ENCODE assay signal across 8 mouse cellular contexts in the genomic region with DNA sequence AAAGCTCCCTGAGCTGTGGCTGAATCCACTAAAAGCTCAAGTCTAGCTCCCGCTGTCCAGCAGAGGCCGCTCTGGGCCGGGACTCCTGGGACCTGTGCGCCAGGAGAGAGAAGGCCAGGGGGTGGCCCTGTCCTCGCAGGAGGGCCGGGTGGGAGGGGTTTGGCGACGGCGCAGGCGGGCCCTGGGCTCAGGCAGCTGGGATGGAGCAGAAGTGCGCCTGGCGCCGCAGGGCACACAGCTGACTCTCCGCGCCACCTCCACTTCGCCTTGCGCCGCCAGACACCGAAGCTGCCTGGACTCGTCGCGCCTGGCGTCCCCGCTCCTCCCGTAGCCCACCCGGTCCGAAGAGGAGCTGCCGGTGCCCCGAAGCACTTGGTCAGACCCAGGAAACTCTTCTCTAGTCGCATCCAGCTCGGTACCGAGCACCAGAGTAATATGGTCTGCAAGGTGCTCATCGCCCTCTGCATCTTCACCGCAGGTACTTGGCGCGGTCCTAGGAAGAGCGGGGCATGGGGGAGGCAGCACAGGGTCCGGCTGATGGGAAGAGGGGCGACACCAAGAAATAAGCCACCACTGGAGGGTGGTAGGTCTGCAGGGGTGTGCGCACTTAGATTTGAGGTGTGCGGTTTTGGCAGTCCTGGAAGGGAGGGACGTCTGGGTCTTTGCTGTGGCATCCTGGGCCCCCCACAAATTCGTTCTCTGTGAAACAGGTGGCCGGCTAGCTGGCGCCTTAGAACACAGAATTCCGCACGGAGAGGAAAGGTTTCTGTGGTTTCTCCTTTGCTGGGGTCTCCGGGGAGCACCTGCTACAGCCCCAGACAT. TPM values are rescaled to one million over a fixed set of nuclear protein-coding genes. Genes with fewer than 3 reads are reported as not detected.
DNase-seq lines count a peak whose midpoint lies in the region; ATAC-seq and TF ChIP-seq lines count a peak whose summit lies in the region.

Gene Parm1 (plus strand): TSS at position 136 of the 822 bp plus-strand sequence.

- peaks cover 3% of the 10 kb centered on the region; the same call in 1 of the 2 replicates for H3K27me3 ChIP-seq in hindbrain, embryonic 16.5 days (replicated peaks; ENCODE audit: control insufficient read depth, insufficient read depth, low read length)

- WGBS in hindbrain, embryonic 16.5 days: 1% methylated on average over 47 of the region's 48 CpGs

- H3K4me1 ChIP-seq in hindbrain, embryonic 16.5 days (ENCODE audit: control insufficient read depth, insufficient read depth, low read depth, low read length): peaks cover 21% of the 10 kb centered on the region

- TF ChIP-seq CTCF in gastrocnemius, adult 2 months (IDR thresholded peaks at IDR 0.05): peak; percentile 75

- H3K4me2 ChIP-seq in hindbrain, embryonic 16.5 days (ENCODE audit: low read length): peak within 1 kb of the TSS; percentile 99

- peak within 1 kb of the TSS; percentile 74 for H3K9ac ChIP-seq in hindbrain, embryonic 16.5 days (ENCODE audit: low read depth, low read length)

- H3K27ac ChIP-seq in gastrocnemius, adult 2 months: peak within 1 kb of the TSS; percentile 85
- H3K27ac ChIP-seq in hindbrain, embryonic 16.5 days (ENCODE audit: low read depth, low read length): no peak within 1 kb of the TSS

- peak within 1 kb of the TSS; percentile 80 for H3K4me3 ChIP-seq in gastrocnemius, adult 2 months
- H3K4me3 ChIP-seq in hindbrain, embryonic 16.5 days (ENCODE audit: low read length): peak within 1 kb of the TSS; percentile 63

- H3K36me3 ChIP-seq in hindbrain, embryonic 16.5 days (ENCODE audit: control insufficient read depth, insufficient read depth, low read length): no peaks in the 10 kb centered on the region

- DNase-seq in ZHBTc4 (ENCODE audit: low read depth, low spot score): peak; percentile 97
- DNase-seq in cerebellum, postnatal 36 days: peak; percentile 46 to 51
- DNase-seq in gastrocnemius, adult 2 months: peak; percentile 93
- peak; percentile 78 to 84 for DNase-seq in left cerebral cortex, adult 18-20 months (ENCODE audit: low spot score in 2 of 2)
- peak; percentile 85 to 87 for DNase-seq in lung, postnatal 4 days
- DNase-seq in right cerebral cortex, adult 18-20 months: peak; percentile 85
- peak; percentile 92 for DNase-seq in urinary bladder, postnatal 14 days (ENCODE audit: low spot score)

- peak; percentile 99 for ATAC-seq in hindbrain, embryonic 16.5 days

- no peaks in the 10 kb centered on the region for H3K9me3 ChIP-seq in hindbrain, embryonic 16.5 days (ENCODE audit: control insufficient read depth, low read length)

- intact Hi-C loops in gastrocnemius, adult 2 months (cut with DNase I): loop anchor here (1.0 to 10.0 kb wide), 7 partner anchors 90 to 600 kb away; no protein-coding TSS in a partner anchor

RNA-seq across cellular contexts. Expression of gene Parm1, which starts in this region (rescaled TPM):
- total RNA-seq in gastrocnemius, adult 2 months (2021): 10 to 100 TPM; 13.1 to 19.9 TPM
- polyA plus RNA-seq in hindbrain, embryonic 16.5 days (2015; fragmentation: Nextera tagmentation; extraction: Ambion mirVana): 6.8 and 8.5 TPM in 2 replicates
- 10 to 100 TPM; 37.6 to 41.3 TPM for total RNA-seq in left cerebral cortex, adult 18-20 months (2021)
